Mouse (Mus musculus): ENCODE data around the gene Gabbr1.

DNA sequence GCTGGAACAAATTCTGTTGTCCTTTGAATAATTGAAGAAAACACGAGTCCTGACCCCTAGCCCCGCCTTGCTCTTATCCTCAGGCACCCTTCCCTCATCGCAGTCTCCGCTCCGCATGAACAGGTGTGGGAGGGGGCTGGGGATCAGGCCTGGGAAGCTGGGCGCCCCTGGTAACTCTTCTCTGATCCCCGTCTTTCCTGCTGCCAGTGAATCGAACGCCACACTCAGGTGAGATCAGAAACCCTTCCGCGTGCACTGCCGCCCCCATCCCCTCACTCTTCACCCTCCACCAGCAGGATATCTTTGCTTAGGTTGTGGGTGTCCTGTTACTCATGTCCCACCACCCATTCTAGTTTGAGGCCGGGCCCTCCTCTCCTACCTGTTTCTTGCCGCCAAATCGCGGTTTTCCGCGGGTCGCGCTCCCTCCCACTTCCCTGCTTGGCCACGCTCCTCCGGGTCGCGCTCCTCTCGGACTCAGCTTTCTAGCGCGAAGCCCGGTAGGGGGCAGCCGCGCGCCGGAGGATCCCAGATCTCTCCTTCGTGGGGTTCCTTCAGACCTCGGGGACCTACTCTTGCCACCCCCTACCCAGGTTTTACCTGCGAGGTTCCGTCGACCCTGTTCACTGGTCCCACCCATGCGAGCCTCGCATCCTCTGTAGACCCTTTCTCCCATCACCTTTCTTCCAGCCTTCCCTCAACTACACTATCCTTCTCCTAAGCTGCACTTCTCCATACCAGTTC, 4.0 kb downstream of the Gabbr1 start:
- TF ChIP-seq POLR2A (IDR thresholded peaks at IDR 0.05; ENCODE audit: extremely low read depth, insufficient read depth, low read length) (no peak; the same call in 1 of the 2 replicates), CTCF (IDR thresholded peaks at IDR 0.05; ENCODE audit: extremely low read depth, insufficient read depth, low read length) (peak; percentile 36)
